Mouse (Mus musculus): ENCODE data around the gene Zdhhc16. TPM values are rescaled to one million over a fixed set of nuclear protein-coding genes. Genes with fewer than 3 reads are reported as not detected.

Gene Zdhhc16
- polyA plus RNA-seq, 1 experiment from 2014 or later, result 70.0 TPM

- TF ChIP-seq CTCF (IDR thresholded peaks at IDR 0.05; ENCODE audit: low read depth), result no peak
- Histone ChIP-seq H3K27ac (0 out of 2 replicates have a peak overlapping the region, but pooled peaks have one; percentile 47), H3K4me1 (replicated peaks; ENCODE audit: insufficient read depth, low read length) (peaks cover 13% of the 10 kb centered on the region), H3K9ac (ENCODE audit: low read depth, low read length) (peak overlapping the region; percentile 36; the same call in 1 of the 2 replicates), H3K36me3 (ENCODE audit: insufficient read depth, low read length) (no peaks in the 10 kb centered on the region), H3K27me3 (ENCODE audit: insufficient read depth, low read length) (no peaks in the 10 kb centered on the region), H3K4me2 (ENCODE audit: low read length) (peak overlapping the region; percentile 81), H3K9me3 (replicated peaks; ENCODE audit: low read length) (no peaks in the 10 kb centered on the region), H3K4me3 (replicated peaks; ENCODE audit: low read depth, low read length) (peak overlapping the region; percentile 78)
- DNase-seq (ENCODE audit: low spot score) (no peak), ATAC-seq (replicated peaks; ENCODE audit: low FRiP score, low read depth) (peak; percentile 25; the same call in 1 of the 2 replicates)
- WGBS, result 18% methylated on average over 18 of the region's 18 CpGs
Measured at GRCm38 (mm10) chr19:41896319-41896711, 37.0 kb upstream of the Zdhhc16 start.

- WGBS, result 46% methylated on average over 4 of the region's 4 CpGs
- Histone ChIP-seq H3K9ac (ENCODE audit: low read depth, low read length) (no peak overlapping the region), H3K4me1 (replicated peaks; ENCODE audit: insufficient read depth, low read length) (peaks cover 13% of the 10 kb centered on the region), H3K4me3 (replicated peaks; ENCODE audit: low read depth, low read length) (no peak overlapping the region), H3K27ac (no peak overlapping the region), H3K4me2 (ENCODE audit: low read length) (no peak overlapping the region), H3K9me3 (replicated peaks; ENCODE audit: low read length) (no peaks in the 10 kb centered on the region), H3K27me3 (ENCODE audit: insufficient read depth, low read length) (no peaks in the 10 kb centered on the region), H3K36me3 (ENCODE audit: insufficient read depth, low read length) (no peaks in the 10 kb centered on the region)
- peak; percentile 86 for TF ChIP-seq CTCF (IDR thresholded peaks at IDR 0.05; ENCODE audit: low read depth)
- ATAC-seq (replicated peaks; ENCODE audit: low FRiP score, low read depth) (no peak), DNase-seq (ENCODE audit: low spot score) (peak; percentile 85)
Measured at GRCm38 (mm10) chr19:41898860-41899259, 34.4 kb upstream of the Zdhhc16 start.

- WGBS, result 89% methylated on average over 8 of the region's 8 CpGs
Measured at GRCm38 (mm10) chr19:41900495-41901090, 32.7 kb upstream of the Zdhhc16 start.

GRCm38 (mm10) chr19:41901696-41902095 is 31.6 kb upstream of the Zdhhc16 start:
- 42% methylated on average over 2 of the region's 2 CpGs for WGBS
- H3K27ac ChIP-seq, result no peak overlapping the region
- DNase-seq (ENCODE audit: low spot score), result no peak

More at GRCm38 (mm10) chr19:41900495-41901090, 32.7 kb upstream of the Zdhhc16 start:
- no peaks in the 10 kb centered on the region for H3K27me3 ChIP-seq (ENCODE audit: insufficient read depth, low read length)
- no peak overlapping the region for H3K9ac ChIP-seq (ENCODE audit: low read depth, low read length)
- no peak overlapping the region for H3K4me3 ChIP-seq (replicated peaks; ENCODE audit: low read depth, low read length)
- H3K9me3 ChIP-seq (replicated peaks; ENCODE audit: low read length), result no peaks in the 10 kb centered on the region
- no peak overlapping the region for H3K4me2 ChIP-seq (ENCODE audit: low read length)
- H3K27ac ChIP-seq, result no peak overlapping the region
- no peak for TF ChIP-seq CTCF (IDR thresholded peaks at IDR 0.05; ENCODE audit: low read depth)
- H3K36me3 ChIP-seq (ENCODE audit: insufficient read depth, low read length), result no peaks in the 10 kb centered on the region
- peaks cover 4% of the 10 kb centered on the region; the same call in 1 of the 2 replicates for H3K4me1 ChIP-seq (replicated peaks; ENCODE audit: insufficient read depth, low read length)
- ATAC-seq (replicated peaks; ENCODE audit: low FRiP score, low read depth) (no peak), DNase-seq (ENCODE audit: low spot score) (no peak)

GRCm38 (mm10) chr19:41902848-41903593 is 30.3 kb upstream of the Zdhhc16 start:
- WGBS, result 84% methylated on average over 10 of the region's 10 CpGs
- DNase-seq (ENCODE audit: low spot score), result no peak
- H3K27me3 ChIP-seq (ENCODE audit: insufficient read depth, low read length), result no peaks in the 10 kb centered on the region
- no peak for TF ChIP-seq CTCF (IDR thresholded peaks at IDR 0.05; ENCODE audit: low read depth)
- no peak overlapping the region for H3K9ac ChIP-seq (ENCODE audit: low read depth, low read length)
- H3K27ac ChIP-seq, result no peak overlapping the region
- H3K9me3 ChIP-seq (replicated peaks; ENCODE audit: low read length), result no peaks in the 10 kb centered on the region
- no peak for ATAC-seq (replicated peaks; ENCODE audit: low FRiP score, low read depth)
- H3K4me1 ChIP-seq (replicated peaks; ENCODE audit: insufficient read depth, low read length), result no peaks in the 10 kb centered on the region
- no peak overlapping the region for H3K4me2 ChIP-seq (ENCODE audit: low read length)
- H3K4me3 ChIP-seq (replicated peaks; ENCODE audit: low read depth, low read length), result no peak overlapping the region
- H3K36me3 ChIP-seq (ENCODE audit: insufficient read depth, low read length), result no peaks in the 10 kb centered on the region

More at GRCm38 (mm10) chr19:41901696-41902095, 31.6 kb upstream of the Zdhhc16 start:
- no peak overlapping the region for H3K4me3 ChIP-seq (replicated peaks; ENCODE audit: low read depth, low read length)
- H3K4me1 ChIP-seq (replicated peaks; ENCODE audit: insufficient read depth, low read length), result no peaks in the 10 kb centered on the region
- no peaks in the 10 kb centered on the region for H3K27me3 ChIP-seq (ENCODE audit: insufficient read depth, low read length)
- H3K9me3 ChIP-seq (replicated peaks; ENCODE audit: low read length), result no peaks in the 10 kb centered on the region
- H3K4me2 ChIP-seq (ENCODE audit: low read length), result no peak overlapping the region
- H3K36me3 ChIP-seq (ENCODE audit: insufficient read depth, low read length), result no peaks in the 10 kb centered on the region
- no peak for TF ChIP-seq CTCF (IDR thresholded peaks at IDR 0.05; ENCODE audit: low read depth)
- ATAC-seq (replicated peaks; ENCODE audit: low FRiP score, low read depth), result no peak
- no peak overlapping the region for H3K9ac ChIP-seq (ENCODE audit: low read depth, low read length)

- Histone ChIP-seq H3K36me3 (ENCODE audit: insufficient read depth, low read length) (no peaks in the 10 kb centered on the region), H3K4me2 (ENCODE audit: low read length) (no peak overlapping the region), H3K4me3 (replicated peaks; ENCODE audit: low read depth, low read length) (no peak overlapping the region), H3K27me3 (ENCODE audit: insufficient read depth, low read length) (no peaks in the 10 kb centered on the region), H3K9me3 (replicated peaks; ENCODE audit: low read length) (no peaks in the 10 kb centered on the region), H3K27ac (no peak overlapping the region), H3K9ac (ENCODE audit: low read depth, low read length) (no peak overlapping the region), H3K4me1 (replicated peaks; ENCODE audit: insufficient read depth, low read length) (no peaks in the 10 kb centered on the region)
- WGBS, result 89% methylated on average over 2 of the region's 2 CpGs
- TF ChIP-seq CTCF (IDR thresholded peaks at IDR 0.05; ENCODE audit: low read depth), result no peak
- DNase-seq (ENCODE audit: low spot score) (no peak), ATAC-seq (replicated peaks; ENCODE audit: low FRiP score, low read depth) (no peak)
Measured at GRCm38 (mm10) chr19:41905246-41905645, 28.0 kb upstream of the Zdhhc16 start.
